Mouse (Mus musculus): ENCODE measurements around the gene Ddx4.

DNA sequence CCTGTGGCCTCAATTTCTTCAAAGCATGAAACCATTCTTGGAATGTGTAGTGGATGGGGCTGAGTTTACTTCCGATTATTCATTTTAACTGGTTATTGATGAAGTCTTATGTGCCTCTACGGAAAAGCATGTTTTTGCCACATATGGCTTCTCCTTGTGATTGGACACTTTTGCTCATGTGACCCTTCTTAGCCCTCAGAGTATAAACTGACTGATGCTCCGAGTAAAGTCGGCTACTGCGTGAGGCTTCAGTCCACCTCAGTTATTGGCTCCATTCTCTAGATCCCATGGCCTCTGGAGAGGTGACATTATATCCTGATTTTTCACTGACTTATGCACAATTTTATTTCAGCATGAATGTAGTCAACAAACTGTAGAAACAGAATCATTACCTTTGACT is 99.0 kb downstream of the Ddx4 start:
- TF ChIP-seq POLR2A (IDR thresholded peaks at IDR 0.05; ENCODE audit: insufficient read length, low read depth) (no peak), TCF12 (IDR thresholded peaks at IDR 0.05; ENCODE audit: insufficient read depth, poor library complexity, severe bottlenecking) (no peak)

All from myocyte (in vitro differentiated cells).